Mouse (Mus musculus) forebrain, embryonic 12.5 days (tissue): ENCODE measurements around the gene Plcxd2. TPM values are rescaled to one million over a fixed set of nuclear protein-coding genes. Genes with fewer than 3 reads are reported as not detected.

ENCODE experiments used
- ATAC-seq: fragments of 200-750 bp; cut with Nextera tagmentation; 2 replicates; pipeline ENCODE4 v1.8.0; 2017; ENCODE audit warnings: moderate TSS enrichment; ENCODE audit not compliant: low FRiP score
- H3K27ac ChIP-seq: fragments of 300-500 bp; sonication (generic); 2 replicates; pipeline ENCODE4 v1.5.1; 2016; ENCODE audit warnings: mild to moderate bottlenecking
- H3K27me3 ChIP-seq: fragments of 300-500 bp; sonication (generic); 2 replicates; pipeline ENCODE4 v1.6.1; 2016; ENCODE audit warnings: mild to moderate bottlenecking
- H3K36me3 ChIP-seq: fragments of 300-500 bp; sonication (generic); replicated peaks from 2 replicates; pipeline ENCODE4 v1.6.1; 2016; ENCODE audit warnings: mild to moderate bottlenecking
- H3K4me1 ChIP-seq: fragments of 300-500 bp; sonication (generic); 2 replicates; pipeline ENCODE4 v1.6.1; 2016
- H3K4me2 ChIP-seq: fragments of 300-500 bp; sonication (generic); 2 replicates; pipeline ENCODE4 v1.6.1; 2016; ENCODE audit warnings: mild to moderate bottlenecking, moderate library complexity
- H3K4me3 ChIP-seq: fragments of 300-500 bp; sonication (generic); replicated peaks from 2 replicates; pipeline ENCODE4 v1.5.1; 2016; ENCODE audit warnings: mild to moderate bottlenecking
- H3K9ac ChIP-seq: fragments of 300-500 bp; sonication (generic); 2 replicates; pipeline ENCODE4 v1.6.1; 2016; ENCODE audit warnings: mild to moderate bottlenecking
- H3K9me3 ChIP-seq: fragments of 300-500 bp; sonication (generic); 2 replicates; pipeline ENCODE4 v1.6.1; 2016
- WGBS: fragments of 180-500 bp; shearing (Covaris S2); methylation state at CpG from one replicate; pipeline ENCODE4 v1.1.7; 2016; 5-methylcytosine and 5-hydroxymethylcytosine counted together
- polyA plus RNA-seq: library from polyadenylated mRNA; unstranded; fragments of >200 nt; fragmentation: Nextera tagmentation; extraction: Ambion mirVana; gene quantifications from 2 replicates; pipeline ENCODE4 v1.2.1, GENCODE M21; 2016

The Plcxd2 gene
- polyA plus RNA-seq, 1 experiment from 2014 or later: 11.7 TPM

DNA sequence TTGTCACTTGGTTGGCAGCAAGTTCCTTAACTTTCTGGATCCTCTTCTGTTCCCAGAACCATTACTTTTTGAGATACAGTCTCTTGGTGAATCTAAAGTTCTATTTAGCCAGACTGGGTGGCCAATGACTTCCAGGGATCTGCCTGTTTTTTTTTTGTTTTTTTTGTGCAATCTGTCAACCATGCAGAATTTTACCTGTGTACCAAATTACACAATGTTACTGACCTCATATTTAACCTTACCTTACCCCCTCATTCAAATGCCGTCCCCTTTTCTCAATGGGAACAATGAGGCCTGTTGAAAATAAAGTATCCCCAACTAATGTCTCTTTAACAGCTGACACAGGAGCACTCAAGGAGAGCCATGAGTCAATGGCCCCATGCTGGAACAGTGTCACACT is 33.8 kb downstream of the Plcxd2 start:
- Histone ChIP-seq H3K9ac (no peak overlapping the region), H3K36me3 (peaks cover 3% of the 10 kb centered on the region; the same call in 1 of the 2 replicates), H3K27ac (no peak overlapping the region), H3K4me2 (no peak overlapping the region), H3K4me3 (no peak overlapping the region), H3K27me3 (no peaks in the 10 kb centered on the region), H3K4me1 (peaks cover 4% of the 10 kb centered on the region; the same call in 1 of the 2 replicates), H3K9me3 (no peaks in the 10 kb centered on the region)
- WGBS: 84% methylated on average over 1 of the region's 1 CpGs
- no peak for ATAC-seq

DNA sequence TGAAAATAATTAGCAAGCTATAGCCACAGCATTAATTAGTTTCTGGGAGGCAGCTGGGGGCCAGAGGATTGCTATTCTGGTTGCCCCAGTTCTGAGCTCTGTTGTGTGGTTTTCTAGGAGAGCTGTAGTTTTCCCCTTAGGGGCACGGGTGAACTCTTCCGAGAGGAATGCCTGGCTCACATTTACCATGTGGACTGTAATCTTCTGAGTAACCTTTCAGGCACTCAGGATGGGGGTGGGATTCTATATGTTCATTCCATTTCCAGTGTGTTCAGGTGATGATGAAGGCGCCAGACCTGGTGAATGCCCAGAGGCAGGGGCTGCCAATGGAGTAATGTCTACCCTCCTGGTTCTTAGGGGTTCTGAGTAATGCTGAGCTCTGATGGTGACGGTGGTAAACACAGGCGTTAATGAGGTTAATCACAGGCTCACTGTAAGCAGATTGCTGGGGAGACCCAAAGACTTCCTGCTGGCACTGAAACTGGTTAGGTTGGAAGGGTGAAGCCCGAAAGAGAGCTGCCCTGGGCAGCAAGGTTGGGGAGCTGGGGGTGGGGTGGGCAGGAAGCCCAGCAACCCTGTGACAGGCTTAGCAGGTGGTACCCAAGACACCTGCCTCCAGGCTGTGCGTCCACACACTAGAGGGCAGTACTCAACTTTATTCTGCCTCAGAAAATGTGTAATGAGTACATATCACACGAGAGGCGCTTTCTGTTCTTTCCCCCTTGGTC is 35.9 kb downstream of the Plcxd2 start:
- 51% methylated on average over 9 of the region's 9 CpGs for WGBS
- Histone ChIP-seq H3K4me3 (no peak overlapping the region), H3K9me3 (no peaks in the 10 kb centered on the region), H3K4me2 (no peak overlapping the region), H3K27ac (no peak overlapping the region), H3K4me1 (peaks cover 4% of the 10 kb centered on the region; the same call in 1 of the 2 replicates), H3K36me3 (0 out of 2 replicates have a peak, but pooled peaks cover 3% of the 10 kb centered on the region), H3K9ac (no peak overlapping the region), H3K27me3 (no peaks in the 10 kb centered on the region)
- ATAC-seq: peak; percentile 44; the same call in 1 of the 2 replicates

DNA sequence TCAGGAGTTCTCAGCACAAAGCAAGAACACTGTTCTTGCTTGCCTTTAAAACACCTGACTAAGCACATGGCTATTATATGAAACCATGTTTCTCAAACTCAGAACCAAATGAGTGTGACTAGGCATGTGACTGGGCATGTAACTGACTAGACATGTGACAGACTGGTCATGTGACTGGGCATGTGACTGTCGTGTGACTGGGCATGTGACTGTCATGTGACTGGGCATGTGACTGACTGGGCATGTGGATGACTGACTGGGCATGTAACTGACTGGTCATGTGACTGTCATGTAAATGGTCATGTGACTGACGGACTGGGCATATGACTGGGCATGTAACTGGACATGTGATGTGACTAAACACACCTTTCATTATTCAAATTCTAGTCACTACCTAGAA is 39.8 kb downstream of the Plcxd2 start:
- 92% methylated on average over 2 of the region's 2 CpGs for WGBS
- peaks cover 4% of the 10 kb centered on the region; the same call in 1 of the 2 replicates for H3K4me1 ChIP-seq
- no peak overlapping the region for H3K9ac ChIP-seq
- no peaks in the 10 kb centered on the region for H3K36me3 ChIP-seq
- no peaks in the 10 kb centered on the region for H3K27me3 ChIP-seq
- H3K4me2 ChIP-seq: no peak overlapping the region
- H3K9me3 ChIP-seq: no peaks in the 10 kb centered on the region
- H3K27ac ChIP-seq: no peak overlapping the region
- ATAC-seq: no peak
- H3K4me3 ChIP-seq: no peak overlapping the region

DNA sequence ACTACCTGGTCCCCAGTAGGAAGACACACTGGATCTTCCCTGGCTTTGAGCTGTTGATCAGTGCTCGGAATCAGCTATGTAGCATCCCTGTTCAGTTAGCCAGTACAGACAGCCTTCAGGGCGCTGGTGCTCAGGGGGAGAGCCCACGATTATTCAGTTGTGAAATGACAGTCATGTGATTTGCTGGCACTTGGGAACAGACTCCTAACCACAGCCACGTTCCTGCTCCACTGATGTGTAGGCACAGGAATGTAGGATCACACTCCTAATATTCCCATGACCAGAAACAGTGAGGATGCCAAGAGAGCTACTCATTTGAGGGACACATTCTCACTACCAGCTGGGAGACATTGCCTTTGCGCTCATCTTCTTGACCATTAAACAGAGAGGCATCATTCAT is 41.3 kb downstream of the Plcxd2 start:
- Histone ChIP-seq H3K4me3 (no peak overlapping the region), H3K9ac (no peak overlapping the region), H3K4me2 (no peak overlapping the region), H3K4me1 (no peaks in the 10 kb centered on the region), H3K9me3 (no peaks in the 10 kb centered on the region), H3K27ac (no peak overlapping the region), H3K36me3 (peaks cover 3% of the 10 kb centered on the region; the same call in 1 of the 2 replicates), H3K27me3 (no peaks in the 10 kb centered on the region)
- WGBS: 82% methylated on average over 5 of the region's 5 CpGs
- ATAC-seq: no peak

DNA sequence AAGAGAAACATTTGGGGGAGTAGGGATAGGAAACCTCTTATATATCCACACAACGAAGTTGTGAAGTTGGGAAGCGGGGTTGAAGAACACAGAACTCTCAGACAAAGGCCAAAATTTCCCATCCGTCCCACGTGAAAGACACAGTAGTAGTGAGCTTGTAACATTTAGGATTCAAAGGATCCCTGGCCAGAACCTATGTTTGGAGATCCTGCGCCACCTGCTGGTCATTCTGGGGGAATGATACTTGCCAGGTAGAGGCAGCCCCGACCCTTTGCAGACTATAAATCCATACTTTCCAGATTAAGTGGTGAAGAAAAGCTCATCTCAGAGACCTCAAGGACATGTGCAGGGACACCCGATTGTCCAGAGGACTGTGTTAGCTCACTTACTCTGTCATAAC is 42.5 kb downstream of the Plcxd2 start:
- Histone ChIP-seq H3K27me3 (no peaks in the 10 kb centered on the region), H3K4me2 (no peak overlapping the region), H3K4me1 (no peaks in the 10 kb centered on the region), H3K9me3 (no peaks in the 10 kb centered on the region), H3K4me3 (no peak overlapping the region), H3K9ac (no peak overlapping the region), H3K27ac (no peak overlapping the region), H3K36me3 (peaks cover 3% of the 10 kb centered on the region; the same call in 1 of the 2 replicates)
- ATAC-seq: peak; percentile 82
- WGBS: 14% methylated on average over 7 of the region's 7 CpGs

DNA sequence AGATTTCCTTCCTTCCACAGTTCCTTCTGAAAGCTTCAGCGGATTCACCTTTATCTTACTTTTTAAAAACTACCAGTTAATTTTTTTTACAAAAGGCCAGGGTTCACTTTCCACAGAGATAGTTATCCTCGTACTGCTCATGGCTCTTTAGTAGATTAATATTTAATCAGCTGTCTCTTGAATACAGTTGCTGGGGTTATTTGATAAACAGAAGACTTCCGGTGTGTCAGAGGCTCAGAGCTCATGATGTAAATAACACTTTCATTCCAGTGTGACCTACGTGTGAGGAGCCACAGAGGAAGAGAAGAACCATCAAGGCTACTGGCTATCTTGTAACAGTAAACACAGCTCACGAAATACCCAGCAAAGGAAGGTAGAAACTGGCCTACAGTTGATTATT is 43.4 kb downstream of the Plcxd2 start:
- no peak overlapping the region for H3K27ac ChIP-seq
- no peak overlapping the region for H3K4me3 ChIP-seq
- no peaks in the 10 kb centered on the region for H3K27me3 ChIP-seq
- no peak overlapping the region for H3K9ac ChIP-seq
- 86% methylated on average over 5 of the region's 5 CpGs for WGBS
- no peak overlapping the region for H3K4me2 ChIP-seq
- no peaks in the 10 kb centered on the region for H3K4me1 ChIP-seq
- H3K9me3 ChIP-seq: no peaks in the 10 kb centered on the region
- peaks cover 3% of the 10 kb centered on the region; the same call in 1 of the 2 replicates for H3K36me3 ChIP-seq
- no peak for ATAC-seq

DNA sequence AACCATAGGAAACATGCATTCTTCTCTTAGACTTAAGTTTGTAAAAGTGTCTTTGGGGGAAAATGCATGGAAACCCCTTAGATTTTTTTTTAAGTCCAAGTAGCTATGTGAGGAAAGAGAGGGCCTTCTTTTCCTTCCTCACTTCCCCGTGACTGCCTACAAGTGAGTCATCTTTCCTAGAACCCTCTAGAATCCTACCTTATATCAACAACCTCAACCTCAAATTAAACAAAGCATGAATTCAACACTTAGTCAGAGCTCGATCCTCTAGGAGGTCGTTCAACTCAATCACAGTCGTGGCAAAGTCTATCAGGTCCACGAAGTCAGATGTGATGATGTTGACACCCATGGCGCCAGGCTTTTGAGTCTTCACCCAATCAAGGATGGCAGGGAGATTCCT is 45.2 kb downstream of the Plcxd2 start:
- Histone ChIP-seq H3K36me3 (peaks cover 3% of the 10 kb centered on the region; the same call in 1 of the 2 replicates), H3K9ac (no peak overlapping the region), H3K4me3 (no peak overlapping the region), H3K27ac (no peak overlapping the region), H3K4me2 (no peak overlapping the region), H3K4me1 (no peaks in the 10 kb centered on the region), H3K9me3 (no peaks in the 10 kb centered on the region), H3K27me3 (no peaks in the 10 kb centered on the region)
- no peak for ATAC-seq
- WGBS: 89% methylated on average over 6 of the region's 6 CpGs

DNA sequence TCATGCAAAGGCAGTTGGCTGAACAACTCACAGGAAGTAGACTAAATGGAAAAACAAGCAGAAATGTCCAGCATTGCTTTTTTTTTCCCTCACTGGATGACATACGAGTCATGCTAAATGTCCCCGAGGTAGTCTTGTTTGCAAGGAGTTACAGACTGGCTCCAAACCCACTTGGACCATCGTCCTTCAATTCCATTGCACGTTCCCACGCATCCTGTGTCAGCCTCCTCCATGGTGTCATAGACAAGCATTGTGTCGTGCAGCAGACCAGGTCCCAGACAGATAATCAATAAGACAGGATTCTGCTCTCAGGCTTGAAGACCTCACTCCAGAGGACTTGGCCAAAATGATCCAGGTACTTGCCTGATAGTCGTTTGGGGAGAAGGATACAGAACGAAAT is 46.2 kb downstream of the Plcxd2 start:
- no peak for ATAC-seq
- Histone ChIP-seq H3K9ac (no peak overlapping the region), H3K36me3 (peaks cover 3% of the 10 kb centered on the region; the same call in 1 of the 2 replicates), H3K4me3 (no peak overlapping the region), H3K27ac (no peak overlapping the region), H3K27me3 (no peaks in the 10 kb centered on the region), H3K4me2 (no peak overlapping the region), H3K9me3 (no peaks in the 10 kb centered on the region), H3K4me1 (no peaks in the 10 kb centered on the region)
- WGBS: 93% methylated on average over 8 of the region's 8 CpGs

DNA sequence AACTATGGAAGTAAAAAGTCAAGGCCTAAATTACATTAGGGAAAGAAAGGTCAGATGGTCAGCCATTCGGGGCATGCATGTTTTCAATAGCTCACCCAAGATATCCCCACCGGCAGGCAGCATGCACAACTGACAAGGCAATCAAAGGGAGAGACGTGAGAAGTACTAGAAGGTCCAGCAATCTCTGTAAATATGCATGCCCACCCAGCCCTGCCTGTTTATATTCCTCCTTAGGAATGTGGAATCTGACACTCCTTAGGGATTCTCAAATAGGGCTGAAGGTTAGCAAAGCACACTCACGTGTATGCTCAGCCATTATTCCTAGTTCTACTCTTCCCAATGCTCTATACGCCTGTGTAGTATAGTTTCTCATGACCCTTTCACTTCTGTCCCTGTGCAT is 46.9 kb downstream of the Plcxd2 start:
- ATAC-seq: no peak

DNA sequence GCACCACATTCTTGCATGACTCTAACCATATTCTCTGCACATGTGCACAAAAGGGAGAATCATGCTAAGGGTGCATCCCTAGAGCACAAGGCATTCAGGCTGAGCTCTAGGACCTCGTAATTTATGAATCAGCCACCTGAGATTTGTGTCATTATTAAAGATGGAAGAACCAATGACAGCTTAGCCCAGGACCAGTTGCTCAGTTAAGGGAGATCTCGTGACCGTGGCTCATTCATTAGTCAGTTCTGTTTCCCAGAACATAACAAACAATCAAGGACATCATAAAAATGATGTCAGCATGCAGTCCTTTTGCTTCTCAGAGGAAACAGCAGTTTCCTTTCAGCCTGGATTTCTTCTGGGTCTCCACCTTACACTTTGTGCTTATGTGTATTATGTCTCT is 49.0 kb downstream of the Plcxd2 start:
- no peak overlapping the region for H3K9ac ChIP-seq
- no peak overlapping the region for H3K4me2 ChIP-seq
- H3K4me1 ChIP-seq: no peaks in the 10 kb centered on the region
- no peaks in the 10 kb centered on the region for H3K9me3 ChIP-seq
- ATAC-seq: no peak
- no peak overlapping the region for H3K27ac ChIP-seq
- H3K36me3 ChIP-seq: peaks cover 3% of the 10 kb centered on the region; the same call in 1 of the 2 replicates
- H3K4me3 ChIP-seq: no peak overlapping the region
- H3K27me3 ChIP-seq: no peaks in the 10 kb centered on the region
- 82% methylated on average over 3 of the region's 3 CpGs for WGBS

More for the DNA sequence above, 46.9 kb downstream of the Plcxd2 start:
- 80% methylated on average over 5 of the region's 5 CpGs for WGBS
- H3K27ac ChIP-seq: no peak overlapping the region
- H3K4me3 ChIP-seq: no peak overlapping the region
- H3K9me3 ChIP-seq: no peaks in the 10 kb centered on the region
- no peaks in the 10 kb centered on the region for H3K4me1 ChIP-seq
- no peak overlapping the region for H3K4me2 ChIP-seq
- H3K27me3 ChIP-seq: no peaks in the 10 kb centered on the region
- H3K36me3 ChIP-seq: peaks cover 3% of the 10 kb centered on the region; the same call in 1 of the 2 replicates
- no peak overlapping the region for H3K9ac ChIP-seq

DNA sequence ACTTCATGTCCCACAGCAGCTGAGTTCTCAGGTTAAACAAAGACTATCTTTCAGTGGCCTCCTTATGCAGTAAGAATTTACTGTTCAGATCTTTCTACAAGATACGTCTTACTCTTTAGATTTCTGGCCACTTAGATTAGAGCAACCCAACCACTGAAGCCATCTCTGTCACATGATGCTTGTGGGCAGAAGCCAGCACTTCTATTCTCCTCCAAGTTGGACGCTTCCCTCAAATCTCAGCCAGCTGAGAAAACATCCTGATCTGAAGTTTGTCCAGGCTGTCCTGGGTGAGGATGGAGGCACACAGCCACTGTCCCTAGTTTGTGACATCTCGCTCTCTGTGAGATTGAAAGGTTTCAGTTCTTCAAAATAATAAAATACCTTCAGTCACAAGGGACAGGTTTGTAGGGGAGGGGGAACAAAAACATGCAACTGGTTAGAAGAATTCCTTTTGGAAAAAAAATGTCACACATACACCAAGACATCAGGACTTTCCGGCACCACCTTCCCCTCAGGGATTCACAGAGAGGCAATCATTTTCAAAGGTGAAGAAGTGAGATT is 53.5 kb downstream of the Plcxd2 start:
- Histone ChIP-seq H3K36me3 (no peaks in the 10 kb centered on the region), H3K9me3 (no peaks in the 10 kb centered on the region), H3K27me3 (no peaks in the 10 kb centered on the region), H3K9ac (no peak overlapping the region), H3K27ac (no peak overlapping the region), H3K4me2 (no peak overlapping the region), H3K4me3 (no peak overlapping the region), H3K4me1 (no peaks in the 10 kb centered on the region)
- 73% methylated on average over 4 of the region's 4 CpGs for WGBS
- ATAC-seq: no peak

DNA sequence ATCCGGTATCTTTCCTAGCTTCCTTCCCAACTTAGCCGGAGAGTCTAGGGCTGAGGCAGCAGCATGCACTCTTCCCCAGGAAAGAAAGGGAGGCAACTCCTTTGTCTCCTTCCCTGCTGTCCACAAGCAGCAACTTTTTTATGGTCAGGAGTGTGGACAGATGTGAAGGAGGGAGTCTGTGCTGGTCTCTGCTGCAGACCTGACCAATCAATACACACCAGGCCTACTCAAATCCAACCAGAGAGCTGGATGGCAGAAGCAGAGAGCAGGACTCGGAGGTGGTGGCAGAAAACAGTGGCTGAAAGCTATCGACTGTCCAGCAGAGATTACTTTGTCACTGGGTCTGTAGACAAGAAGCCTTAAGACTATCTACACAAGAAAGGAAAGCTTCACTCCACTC is 56.6 kb downstream of the Plcxd2 start, which contains the start of gene Phldb2:
TSS of gene Phldb2 (minus strand) at position 205 of the 400 bp plus-strand sequence.
- no peak for ATAC-seq
- H3K4me1 ChIP-seq: no peaks in the 10 kb centered on the region
- no peak within 1 kb of the TSS for H3K9ac ChIP-seq
- WGBS: 89% methylated on average over 4 of the region's 4 CpGs
- H3K27ac ChIP-seq: no peak within 1 kb of the TSS
- no peaks in the 10 kb centered on the region for H3K9me3 ChIP-seq
- no peak within 1 kb of the TSS for H3K4me2 ChIP-seq
- no peaks in the 10 kb centered on the region for H3K27me3 ChIP-seq
- H3K4me3 ChIP-seq: no peak within 1 kb of the TSS
- no peaks in the 10 kb centered on the region for H3K36me3 ChIP-seq

DNA sequence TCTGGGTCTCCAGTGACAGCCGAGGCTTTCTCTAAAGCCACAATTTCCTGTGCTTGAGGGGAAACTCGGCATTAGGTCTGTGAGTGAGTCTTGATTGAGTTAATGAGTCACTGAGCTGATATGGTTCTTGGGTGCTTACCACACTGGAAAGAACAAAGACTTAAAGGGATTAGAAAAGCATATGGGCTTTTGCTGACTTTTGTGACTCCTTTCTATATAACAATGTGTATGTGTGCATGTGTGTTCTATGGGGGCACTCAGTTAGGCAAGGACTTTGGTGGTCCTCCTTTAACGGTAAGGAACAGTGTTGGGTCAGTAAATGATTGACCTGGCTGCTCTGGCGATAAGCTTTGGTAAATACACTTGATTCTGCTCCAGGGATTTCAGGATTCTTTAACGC is 57.5 kb downstream of the Plcxd2 start:
- no peaks in the 10 kb centered on the region for H3K9me3 ChIP-seq
- 73% methylated on average over 5 of the region's 5 CpGs for WGBS
- no peak for ATAC-seq
- H3K27ac ChIP-seq: no peak overlapping the region
- no peaks in the 10 kb centered on the region for H3K27me3 ChIP-seq
- H3K4me1 ChIP-seq: no peaks in the 10 kb centered on the region
- no peak overlapping the region for H3K4me3 ChIP-seq
- H3K9ac ChIP-seq: no peak overlapping the region
- no peaks in the 10 kb centered on the region for H3K36me3 ChIP-seq
- no peak overlapping the region for H3K4me2 ChIP-seq
